Mouse (Mus musculus) stomach, embryonic 16.5 days (tissue): ENCODE results near the gene Gm21887. TPM values are rescaled to one million over a fixed set of nuclear protein-coding genes. Genes with fewer than 3 reads are reported as not detected.
"Not testable (repeated sequence)": the region's sequence is repeated elsewhere in the genome, so short reads cannot be mapped to it uniquely, and the experiment has no call there.

Experiments used
- ATAC-seq: fragments of 200-750 bp; cut with Nextera tagmentation; 2 replicates; pipeline ENCODE4 v1.8.0; 2017; ENCODE audit warnings: moderate number of reproducible peaks, moderate TSS enrichment; ENCODE audit not compliant: insufficient read depth, low FRiP score
- H3K27ac ChIP-seq: fragments of 300-500 bp; sonication (generic); 2 replicates; pipeline ENCODE4 v1.5.1; 2014; ENCODE audit warnings: low read length
- H3K27me3 ChIP-seq: fragments of 300-500 bp; sonication (generic); 2 replicates; pipeline ENCODE4 v1.6.1; 2014; ENCODE audit warnings: low read length, control low read depth, mixed read lengths; ENCODE audit not compliant: control insufficient read depth, insufficient read depth
- H3K36me3 ChIP-seq: fragments of 300-500 bp; sonication (generic); 2 replicates; pipeline ENCODE4 v1.6.1; 2014; ENCODE audit warnings: low read length; ENCODE audit not compliant: control insufficient read depth, insufficient read depth
- H3K4me1 ChIP-seq: fragments of 300-500 bp; sonication (generic); 2 replicates; pipeline ENCODE4 v1.6.1; 2014; ENCODE audit warnings: low read length, control low read depth, mixed read lengths; ENCODE audit not compliant: control insufficient read depth, insufficient read depth
- H3K4me2 ChIP-seq: fragments of 300-500 bp; sonication (generic); 2 replicates; pipeline ENCODE4 v1.6.1; 2014; ENCODE audit warnings: low read depth, low read length, mixed read lengths
- H3K4me3 ChIP-seq: fragments of 300-500 bp; sonication (generic); replicated peaks from 2 replicates; pipeline ENCODE4 v1.5.1; 2014; ENCODE audit warnings: mild to moderate bottlenecking, low read length
- H3K9ac ChIP-seq: fragments of 300-500 bp; sonication (generic); 2 replicates; pipeline ENCODE4 v1.6.1; 2014; ENCODE audit warnings: low read length
- H3K9me3 ChIP-seq: fragments of 300-500 bp; sonication (generic); replicated peaks from 2 replicates; pipeline ENCODE4 v1.6.1; 2016; ENCODE audit warnings: low read length, control low read depth; ENCODE audit not compliant: control insufficient read depth
- WGBS: fragments of 180-500 bp; shearing (Covaris S2); extraction: QIAGEN DNeasy Blood & Tissue Kit; methylation state at CpG from one replicate; pipeline ENCODE4 v1.1.7; 2014; 5-methylcytosine and 5-hydroxymethylcytosine counted together
- polyA plus RNA-seq: library from polyadenylated mRNA; unstranded; fragments of >200 nt; fragmentation: Nextera tagmentation; extraction: Ambion mirVana; gene quantifications from 2 replicates; pipeline ENCODE4 v1.2.1, GENCODE M21; 2015

Gm21887 gene
- polyA plus RNA-seq, 1 experiment from 2014 or later: 172 TPM

GRCm38 (mm10) chrX:169994866-169995711 lies 14.4 kb upstream of the Gm21887 start:
- not testable (repeated sequence) for H3K27me3 ChIP-seq, H3K4me2 ChIP-seq, H3K9ac ChIP-seq, H3K27ac ChIP-seq, H3K4me1 ChIP-seq, H3K4me3 ChIP-seq, ATAC-seq, H3K36me3 ChIP-seq
- peaks cover 12% of the 10 kb centered on the region for H3K9me3 ChIP-seq
- 33% methylated on average over 2 of the region's 2 CpGs for WGBS

- WGBS: no CpG with 5 or more reads among the region's 17 CpGs
- H3K9ac ChIP-seq, H3K27ac ChIP-seq, H3K27me3 ChIP-seq, H3K4me3 ChIP-seq, H3K4me2 ChIP-seq, H3K36me3 ChIP-seq, ATAC-seq, H3K4me1 ChIP-seq: not testable (repeated sequence)
- 0 out of 2 replicates have a peak, but pooled peaks cover 11% of the 10 kb centered on the region for H3K9me3 ChIP-seq
These were observed 13.4 kb upstream of the Gm21887 start for GRCm38 (mm10) chrX:169995909-169996521.

- not testable (repeated sequence) for H3K4me1 ChIP-seq, H3K9ac ChIP-seq, H3K4me3 ChIP-seq, H3K27ac ChIP-seq, H3K27me3 ChIP-seq, H3K36me3 ChIP-seq, ATAC-seq
- WGBS: no CpG with 5 or more reads among the region's 46 CpGs
- 0 out of 2 replicates have a peak, but pooled peaks cover 11% of the 10 kb centered on the region for H3K9me3 ChIP-seq
- H3K4me2 ChIP-seq: 0 out of 2 replicates have a peak overlapping the region, but pooled peaks have one; percentile 66
These were observed 12.5 kb upstream of the Gm21887 start for GRCm38 (mm10) chrX:169996926-169997325.

- not testable (repeated sequence) for H3K4me1 ChIP-seq, H3K9me3 ChIP-seq, H3K27me3 ChIP-seq, H3K36me3 ChIP-seq
- Histone ChIP-seq H3K27ac (peak overlapping the region; percentile 49; the same call in 1 of the 2 replicates), H3K4me2 (peak overlapping the region; percentile 66), H3K9ac (peak overlapping the region; percentile 57), H3K4me3 (peak overlapping the region; percentile 45)
- 23% methylated on average over 19 of the region's 40 CpGs for WGBS
- ATAC-seq: 0 out of 2 replicates have a peak, but pooled peaks have one; percentile 2
These were observed 12.0 kb upstream of the Gm21887 start for GRCm38 (mm10) chrX:169997456-169997853.

GRCm38 (mm10) chrX:169997854-169998456 lies 11.5 kb upstream of the Gm21887 start:
- H3K9ac ChIP-seq: peak overlapping the region; percentile 57
- not testable (repeated sequence) for H3K36me3 ChIP-seq, H3K9me3 ChIP-seq, H3K4me1 ChIP-seq, H3K27me3 ChIP-seq
- ATAC-seq: peak; percentile 89
- peak overlapping the region; percentile 45 for H3K4me3 ChIP-seq
- peak overlapping the region; percentile 66 for H3K4me2 ChIP-seq
- peak overlapping the region; percentile 49; the same call in 1 of the 2 replicates for H3K27ac ChIP-seq
- WGBS: 0% methylated on average over 12 of the region's 37 CpGs

GRCm38 (mm10) chrX:169998559-169999219 lies 10.8 kb upstream of the Gm21887 start:
- H3K9me3 ChIP-seq, H3K27ac ChIP-seq, H3K9ac ChIP-seq, H3K4me2 ChIP-seq, H3K36me3 ChIP-seq, H3K4me3 ChIP-seq, H3K27me3 ChIP-seq, ATAC-seq, H3K4me1 ChIP-seq: not testable (repeated sequence)
- 0% methylated on average over 1 of the region's 4 CpGs for WGBS

- not testable (repeated sequence) for H3K27me3 ChIP-seq, H3K4me2 ChIP-seq, H3K9me3 ChIP-seq, ATAC-seq, H3K27ac ChIP-seq, H3K36me3 ChIP-seq, H3K9ac ChIP-seq, H3K4me1 ChIP-seq, H3K4me3 ChIP-seq
- 40% methylated on average over 5 of the region's 11 CpGs for WGBS
These were observed 10.1 kb upstream of the Gm21887 start for GRCm38 (mm10) chrX:169999226-169999883.

GRCm38 (mm10) chrX:169999912-170000641 lies 9.4 kb upstream of the Gm21887 start:
- H3K9ac ChIP-seq, H3K9me3 ChIP-seq, H3K4me1 ChIP-seq, H3K4me3 ChIP-seq, H3K4me2 ChIP-seq, H3K27ac ChIP-seq, H3K27me3 ChIP-seq, H3K36me3 ChIP-seq, ATAC-seq: not testable (repeated sequence)
- no CpG with 5 or more reads among the region's 3 CpGs for WGBS
